Mouse (Mus musculus): ENCODE results near the gene Rab5if. TPM values are rescaled to one million over a fixed set of nuclear protein-coding genes. Genes with fewer than 3 reads are reported as not detected.

Gene Rab5if
- polyA plus RNA-seq, 2 experiments, result 80.3 to 164 TPM

DNA sequence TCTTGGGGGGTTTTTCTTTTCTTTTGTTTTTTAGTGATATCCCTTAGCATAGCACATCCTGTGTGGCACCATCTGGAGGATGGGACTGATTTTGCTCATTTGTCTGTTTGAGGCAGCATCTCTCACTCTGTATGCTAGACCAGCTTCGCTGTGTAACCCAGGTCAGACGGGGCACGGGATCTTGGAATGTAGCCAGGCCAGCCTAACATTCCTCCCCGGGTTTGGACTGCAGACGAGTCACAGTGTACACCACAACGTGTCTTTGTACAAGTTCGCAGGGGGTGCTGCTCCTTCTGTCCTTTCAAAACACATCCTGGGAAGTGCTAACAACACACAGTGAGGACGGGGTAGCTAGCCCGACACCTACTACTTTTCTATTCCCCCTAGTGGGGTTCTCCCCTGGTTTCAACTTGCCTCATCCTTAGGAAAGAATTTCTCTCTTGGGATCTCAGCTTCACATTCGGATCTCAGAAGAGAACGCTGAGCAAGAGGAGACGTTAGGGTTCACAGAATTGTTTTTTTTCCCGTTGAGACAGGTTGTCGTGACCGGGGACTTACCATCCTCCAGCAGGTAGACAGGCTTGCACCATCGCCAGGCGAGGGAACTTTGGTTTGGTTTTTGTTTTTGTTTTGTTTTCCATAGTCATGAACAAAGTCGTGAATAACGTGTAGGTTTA lies 749 bp upstream of the Rab5if start:
- Histone ChIP-seq H3K9me3 (ENCODE audit: control insufficient read depth, low read length) (no peaks in the 10 kb centered on the region), H3K4me3 (ENCODE audit: insufficient read depth in 1 of 2, low read depth in 2 of 2, low read length in 2 of 2) (peak overlapping the region; percentile 64 to 91), H3K27me3 (ENCODE audit: control insufficient read depth, insufficient read depth, low read length) (no peaks in the 10 kb centered on the region), H3K4me2 (ENCODE audit: low read depth) (peak overlapping the region; percentile 86), H3K36me3 (replicated peaks; ENCODE audit: control insufficient read depth, insufficient read depth, low read depth) (peaks cover 24% of the 10 kb centered on the region), H3K9ac (replicated peaks) (peak overlapping the region; percentile 91), H3K4me1 (replicated peaks; ENCODE audit: control insufficient read depth in 2 of 2, insufficient read depth in 2 of 2, low read length in 1 of 2) (peaks cover 9 to 12% of the 10 kb centered on the region in 2 experiments), H3K27ac (peak overlapping the region; percentile 81)
- no peak for ATAC-seq (ENCODE audit: insufficient read depth)
- no peak for DNase-seq (ENCODE audit: low read depth in 3 of 3, low spot score in 3 of 3)
- no peak for TF ChIP-seq EP300 (IDR thresholded peaks at IDR 0.05; ENCODE audit: low read depth)
- no peak for TF ChIP-seq CTCF (IDR thresholded peaks at IDR 0.05; ENCODE audit: low read depth)
- under 1% methylated on average over 19 of the region's 19 CpGs for WGBS (ENCODE audit: insufficient replicate concordance)

GRCm38 (mm10) chr2:156863487-156864160 lies 696 bp downstream of the Rab5if start:
- DNase-seq (ENCODE audit: low read depth in 3 of 3, low spot score in 3 of 3) (peak; percentile 58 to 66 (median 61)), ATAC-seq (ENCODE audit: insufficient read depth) (peak; percentile 25; the same call in 1 of the 2 replicates)
- H3K4me1 ChIP-seq (replicated peaks; ENCODE audit: control insufficient read depth in 2 of 2, insufficient read depth in 2 of 2, low read length in 1 of 2), result peaks cover 9 to 12% of the 10 kb centered on the region in 2 experiments
- peak overlapping the region; percentile 90 to 91 for H3K4me3 ChIP-seq (ENCODE audit: insufficient read depth in 1 of 2, low read depth in 2 of 2, low read length in 2 of 2)
- TF ChIP-seq CTCF (IDR thresholded peaks at IDR 0.05; ENCODE audit: low read depth) (no peak), EP300 (IDR thresholded peaks at IDR 0.05; ENCODE audit: low read depth) (no peak)
- peak overlapping the region; percentile 87 for H3K9ac ChIP-seq (replicated peaks)
- WGBS (ENCODE audit: insufficient replicate concordance), result under 1% methylated on average over 28 of the region's 28 CpGs
- no peaks in the 10 kb centered on the region for H3K9me3 ChIP-seq (ENCODE audit: control insufficient read depth, low read length)
- no peaks in the 10 kb centered on the region for H3K27me3 ChIP-seq (ENCODE audit: control insufficient read depth, insufficient read depth, low read length)
- H3K27ac ChIP-seq, result peak overlapping the region; percentile 87
- peak overlapping the region; percentile 74 for H3K4me2 ChIP-seq (ENCODE audit: low read depth)
- peaks cover 34% of the 10 kb centered on the region for H3K36me3 ChIP-seq (replicated peaks; ENCODE audit: control insufficient read depth, insufficient read depth, low read depth)

GRCm38 (mm10) chr2:156864481-156864880 lies 1.6 kb downstream of the Rab5if start:
- Histone ChIP-seq H3K9ac (replicated peaks) (peak overlapping the region; percentile 87), H3K36me3 (replicated peaks; ENCODE audit: control insufficient read depth, insufficient read depth, low read depth) (peaks cover 41% of the 10 kb centered on the region), H3K4me2 (ENCODE audit: low read depth) (peak overlapping the region; percentile 74), H3K4me3 (ENCODE audit: insufficient read depth in 1 of 2, low read depth in 2 of 2, low read length in 2 of 2) (peak overlapping the region; percentile 90 to 91), H3K9me3 (ENCODE audit: control insufficient read depth, low read length) (no peaks in the 10 kb centered on the region), H3K27ac (peak overlapping the region; percentile 87), H3K4me1 (replicated peaks; ENCODE audit: control insufficient read depth in 2 of 2, insufficient read depth in 2 of 2, low read length in 1 of 2) (peaks cover 9 to 15% of the 10 kb centered on the region in 2 experiments), H3K27me3 (ENCODE audit: control insufficient read depth, insufficient read depth, low read length) (no peaks in the 10 kb centered on the region)
- ATAC-seq (ENCODE audit: insufficient read depth) (no peak), DNase-seq (ENCODE audit: low read depth in 3 of 3, low spot score in 3 of 3) (no peak)
- WGBS (ENCODE audit: insufficient replicate concordance), result 59% methylated on average over 3 of the region's 3 CpGs
- TF ChIP-seq EP300 (IDR thresholded peaks at IDR 0.05; ENCODE audit: low read depth), result no peak
- no peak for TF ChIP-seq CTCF (IDR thresholded peaks at IDR 0.05; ENCODE audit: low read depth)

- peaks cover 8 to 22% of the 10 kb centered on the region in 2 experiments for H3K4me1 ChIP-seq (replicated peaks; ENCODE audit: control insufficient read depth in 2 of 2, insufficient read depth in 2 of 2, low read length in 1 of 2)
- no peak for DNase-seq (ENCODE audit: low read depth in 3 of 3, low spot score in 3 of 3)
- H3K9ac ChIP-seq (replicated peaks), result no peak overlapping the region
- 75% methylated on average over 8 of the region's 8 CpGs for WGBS (ENCODE audit: insufficient replicate concordance)
- no peak overlapping the region for H3K4me3 ChIP-seq (ENCODE audit: insufficient read depth in 1 of 2, low read depth in 2 of 2, low read length in 2 of 2)
- no peak for ATAC-seq (ENCODE audit: insufficient read depth)
- no peak overlapping the region for H3K27ac ChIP-seq
- H3K36me3 ChIP-seq (replicated peaks; ENCODE audit: control insufficient read depth, insufficient read depth, low read depth), result peaks cover 76% of the 10 kb centered on the region
- no peak overlapping the region for H3K4me2 ChIP-seq (ENCODE audit: low read depth)
- TF ChIP-seq EP300 (IDR thresholded peaks at IDR 0.05; ENCODE audit: low read depth) (no peak), CTCF (IDR thresholded peaks at IDR 0.05; ENCODE audit: low read depth) (no peak)
- no peaks in the 10 kb centered on the region for H3K9me3 ChIP-seq (ENCODE audit: control insufficient read depth, low read length)
- no peaks in the 10 kb centered on the region for H3K27me3 ChIP-seq (ENCODE audit: control insufficient read depth, insufficient read depth, low read length)
These were observed 6.1 kb downstream of the Rab5if start for GRCm38 (mm10) chr2:156868994-156869393.

- Histone ChIP-seq H3K9me3 (ENCODE audit: control insufficient read depth, low read length) (no peaks in the 10 kb centered on the region), H3K27ac (no peak overlapping the region), H3K4me2 (ENCODE audit: low read depth) (no peak overlapping the region), H3K4me1 (replicated peaks; ENCODE audit: control insufficient read depth in 2 of 2, insufficient read depth in 2 of 2, low read length in 1 of 2) (peaks cover 7 to 21% of the 10 kb centered on the region in 2 experiments), H3K27me3 (ENCODE audit: control insufficient read depth, insufficient read depth, low read length) (no peaks in the 10 kb centered on the region), H3K36me3 (replicated peaks; ENCODE audit: control insufficient read depth, insufficient read depth, low read depth) (peaks cover 77% of the 10 kb centered on the region), H3K4me3 (ENCODE audit: insufficient read depth in 1 of 2, low read depth in 2 of 2, low read length in 2 of 2) (no peak overlapping the region), H3K9ac (replicated peaks) (no peak overlapping the region)
- ATAC-seq (ENCODE audit: insufficient read depth) (no peak), DNase-seq (ENCODE audit: low read depth in 3 of 3, low spot score in 3 of 3) (no peak)
- TF ChIP-seq CTCF (IDR thresholded peaks at IDR 0.05; ENCODE audit: low read depth) (no peak), EP300 (IDR thresholded peaks at IDR 0.05; ENCODE audit: low read depth) (no peak)
- WGBS (ENCODE audit: insufficient replicate concordance), result 75% methylated on average over 7 of the region's 7 CpGs
These were observed 6.6 kb downstream of the Rab5if start for GRCm38 (mm10) chr2:156869554-156869953.
